Mouse (Mus musculus): ENCODE data around the gene Adamts5.

Adamts5 gene

GRCm38 (mm10) chr16:85901581-85901910, at the start of gene Adamts5:
Gene Adamts5, minus strand, starts transcription at chr16:85901828.
- DNase-seq (ENCODE audit: extremely low spot score, low spot score) = peak; percentile 56

- no peak for DNase-seq (ENCODE audit: extremely low spot score, low spot score)
Measured at GRCm38 (mm10) chr16:85950356-85950755, 48.7 kb upstream of the Adamts5 start.

GRCm38 (mm10) chr16:85926004-85926403, 24.4 kb upstream of the Adamts5 start:
- no peak for DNase-seq (ENCODE audit: extremely low spot score, low spot score)

GRCm38 (mm10) chr16:85922454-85922853, 20.8 kb upstream of the Adamts5 start:
- DNase-seq (ENCODE audit: extremely low spot score, low spot score) = no peak

GRCm38 (mm10) chr16:85920122-85920521, 18.5 kb upstream of the Adamts5 start:
- no peak for DNase-seq (ENCODE audit: extremely low spot score, low spot score)

- peak; percentile 68 for DNase-seq (ENCODE audit: extremely low spot score, low spot score)
Measured at GRCm38 (mm10) chr16:85900702-85901580, 687 bp downstream of the Adamts5 start.

- DNase-seq (ENCODE audit: extremely low spot score, low spot score) = peak; percentile 72
Measured at GRCm38 (mm10) chr16:85899790-85900587, 1.6 kb downstream of the Adamts5 start.

- peak; percentile 47 for DNase-seq (ENCODE audit: extremely low spot score, low spot score)
Measured at GRCm38 (mm10) chr16:85899301-85899721, 2.3 kb downstream of the Adamts5 start.

- DNase-seq (ENCODE audit: extremely low spot score, low spot score) = peak; percentile 24
Measured at GRCm38 (mm10) chr16:85898816-85899215, 2.8 kb downstream of the Adamts5 start.

GRCm38 (mm10) chr16:85898391-85898790, 3.2 kb downstream of the Adamts5 start:
- no peak for DNase-seq (ENCODE audit: extremely low spot score, low spot score)

- no peak for DNase-seq (ENCODE audit: extremely low spot score, low spot score)
Measured at GRCm38 (mm10) chr16:85897854-85898253, 3.8 kb downstream of the Adamts5 start.

- no peak for DNase-seq (ENCODE audit: extremely low spot score, low spot score)
Measured at GRCm38 (mm10) chr16:85895948-85896347, 5.7 kb downstream of the Adamts5 start.

GRCm38 (mm10) chr16:85889778-85890177, 11.8 kb downstream of the Adamts5 start:
- no peak for DNase-seq (ENCODE audit: extremely low spot score, low spot score)

- DNase-seq (ENCODE audit: extremely low spot score, low spot score) = peak; percentile 67
Measured at GRCm38 (mm10) chr16:85887289-85888051, 14.2 kb downstream of the Adamts5 start.

GRCm38 (mm10) chr16:85879075-85879474, 22.6 kb downstream of the Adamts5 start:
- no peak for DNase-seq (ENCODE audit: extremely low spot score, low spot score)

GRCm38 (mm10) chr16:85874141-85874540, 27.5 kb downstream of the Adamts5 start:
- no peak for DNase-seq (ENCODE audit: extremely low spot score, low spot score)

GRCm38 (mm10) chr16:85871971-85872370, 29.7 kb downstream of the Adamts5 start:
- DNase-seq (ENCODE audit: extremely low spot score, low spot score) = no peak

GRCm38 (mm10) chr16:85871248-85871647, 30.4 kb downstream of the Adamts5 start:
- DNase-seq (ENCODE audit: extremely low spot score, low spot score) = no peak

- DNase-seq (ENCODE audit: extremely low spot score, low spot score) = no peak
Measured at GRCm38 (mm10) chr16:85864691-85865389, 36.8 kb downstream of the Adamts5 start.

GRCm38 (mm10) chr16:85854505-85854904, 47.1 kb downstream of the Adamts5 start:
- DNase-seq (ENCODE audit: extremely low spot score, low spot score) = no peak

GRCm38 (mm10) chr16:85827066-85827465, 74.6 kb downstream of the Adamts5 start:
- DNase-seq (ENCODE audit: extremely low spot score, low spot score) = no peak
